Mouse (Mus musculus) lung, embryonic 15.5 days (tissue): Measurements from ENCODE around the gene Ssr4. TPM values are rescaled to one million over a fixed set of nuclear protein-coding genes. Genes with fewer than 3 reads are reported as not detected.

Source experiments
- ATAC-seq: fragments of 200-750 bp; cut with Nextera tagmentation; 2 replicates; pipeline ENCODE4 v1.8.0; 2017; ENCODE audit warnings: moderate number of reproducible peaks, borderline replicate concordance; ENCODE audit not compliant: low FRiP score, low TSS enrichment; ENCODE audit errors: extremely low read depth
- H3K27ac ChIP-seq: fragments of 300-500 bp; sonication (generic); 2 replicates; pipeline ENCODE4 v1.5.1; 2015; ENCODE audit warnings: moderate library complexity, mild to moderate bottlenecking, inconsistent platforms
- H3K27me3 ChIP-seq: fragments of 300-500 bp; sonication (generic); 2 replicates; pipeline ENCODE4 v1.6.1; 2015; ENCODE audit warnings: inconsistent platforms
- H3K36me3 ChIP-seq: fragments of 300-500 bp; sonication (generic); 2 replicates; pipeline ENCODE4 v1.6.1; 2015; ENCODE audit warnings: inconsistent platforms
- H3K4me1 ChIP-seq: fragments of 300-500 bp; sonication (generic); 2 replicates; pipeline ENCODE4 v1.6.1; 2015; ENCODE audit warnings: inconsistent platforms
- H3K4me2 ChIP-seq: fragments of 300-500 bp; sonication (generic); 2 replicates; pipeline ENCODE4 v1.6.1; 2015; ENCODE audit warnings: inconsistent platforms, mild to moderate bottlenecking, moderate library complexity
- H3K4me3 ChIP-seq: fragments of 300-500 bp; sonication (generic); 2 replicates; pipeline ENCODE4 v1.5.1; 2015; ENCODE audit warnings: mild to moderate bottlenecking, inconsistent platforms
- H3K9ac ChIP-seq: fragments of 300-500 bp; sonication (generic); 2 replicates; pipeline ENCODE4 v1.6.1; 2015; ENCODE audit warnings: inconsistent platforms
- H3K9me3 ChIP-seq: fragments of 300-500 bp; sonication (generic); 2 replicates; pipeline ENCODE4 v1.6.1; 2016; ENCODE audit warnings: inconsistent platforms
- WGBS: fragments of 180-500 bp; shearing (Covaris S2); methylation state at CpG from one replicate; pipeline ENCODE4 v1.1.7; 2015; 5-methylcytosine and 5-hydroxymethylcytosine counted together
- polyA plus RNA-seq: library from polyadenylated mRNA; unstranded; fragments of >200 nt; fragmentation: Nextera tagmentation; extraction: Ambion mirVana; gene quantifications from 2 replicates; pipeline ENCODE4 v1.2.1, GENCODE M21; 2015

The Ssr4 gene
- polyA plus RNA-seq, 1 experiment from 2014 or later = 178 TPM

DNA sequence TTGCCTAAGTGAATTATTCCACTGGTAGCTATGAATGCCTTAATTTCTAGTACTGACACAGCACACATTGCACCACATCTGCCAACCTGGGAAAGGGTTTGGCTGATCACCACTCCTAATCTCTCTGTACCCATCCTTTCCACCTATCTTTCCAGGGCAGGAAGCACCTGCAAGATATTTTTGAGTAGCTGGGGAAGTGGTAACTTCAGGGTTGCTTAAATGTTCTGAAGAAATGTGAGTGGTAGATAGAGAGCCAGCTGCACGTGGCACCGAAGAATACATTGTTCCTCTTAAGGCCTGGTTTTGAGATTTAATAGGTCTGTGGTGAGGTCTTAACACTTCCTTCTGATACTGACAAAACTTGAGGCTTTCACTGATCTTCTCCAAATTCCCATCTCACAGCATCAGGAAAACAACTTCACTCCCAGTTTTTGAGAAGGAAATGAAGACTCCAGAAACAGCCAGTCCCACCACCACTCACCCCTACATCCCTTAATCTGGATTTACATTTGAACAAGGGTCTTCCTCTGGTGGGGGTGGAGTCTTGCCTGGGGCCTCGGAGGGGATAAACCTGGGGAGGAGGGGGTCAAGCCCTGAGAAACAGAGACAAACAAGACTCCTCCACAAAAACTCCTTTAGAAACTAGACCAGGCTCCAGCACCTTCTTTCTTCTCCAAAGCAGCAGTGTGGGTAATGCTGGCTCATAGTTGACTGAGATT lies 29.9 kb downstream of the Ssr4 start:
- Histone ChIP-seq H3K36me3 (no peaks in the 10 kb centered on the region), H3K4me3 (no peak overlapping the region), H3K9me3 (no peaks in the 10 kb centered on the region), H3K27ac (no peak overlapping the region), H3K4me1 (no peaks in the 10 kb centered on the region), H3K27me3 (0 out of 2 replicates have a peak, but pooled peaks cover 1% of the 10 kb centered on the region), H3K4me2 (no peak overlapping the region), H3K9ac (no peak overlapping the region)
- no peak for ATAC-seq
- WGBS = 54% methylated on average over 3 of the region's 3 CpGs

DNA sequence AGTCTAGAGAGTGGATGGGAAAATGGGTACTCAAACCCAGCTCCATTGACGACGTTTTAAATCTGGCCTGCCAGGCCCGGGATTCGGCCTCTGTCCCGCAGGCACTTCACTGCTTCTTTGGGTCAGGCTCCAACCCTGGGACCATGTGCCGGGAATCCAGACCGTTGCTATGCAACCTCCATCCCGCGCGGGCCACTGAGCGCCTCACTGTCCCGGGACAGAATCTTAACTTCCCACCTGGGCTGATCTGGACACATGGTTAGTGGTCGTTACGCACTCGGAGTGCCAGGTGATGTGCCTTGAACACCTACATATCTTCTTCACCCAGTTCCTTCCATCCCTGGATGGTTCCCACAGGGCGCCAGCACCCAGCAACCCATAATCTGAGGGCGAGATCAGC lies 36.9 kb downstream of the Ssr4 start:
- Histone ChIP-seq H3K9me3 (no peaks in the 10 kb centered on the region), H3K36me3 (no peaks in the 10 kb centered on the region), H3K27ac (no peak overlapping the region), H3K4me3 (peak overlapping the region; percentile 53), H3K4me1 (no peaks in the 10 kb centered on the region), H3K27me3 (peaks cover 17% of the 10 kb centered on the region; the same call in 1 of the 2 replicates), H3K9ac (no peak overlapping the region), H3K4me2 (peak overlapping the region; percentile 82)
- no peak for ATAC-seq
- WGBS = 15% methylated on average over 17 of the region's 17 CpGs

DNA sequence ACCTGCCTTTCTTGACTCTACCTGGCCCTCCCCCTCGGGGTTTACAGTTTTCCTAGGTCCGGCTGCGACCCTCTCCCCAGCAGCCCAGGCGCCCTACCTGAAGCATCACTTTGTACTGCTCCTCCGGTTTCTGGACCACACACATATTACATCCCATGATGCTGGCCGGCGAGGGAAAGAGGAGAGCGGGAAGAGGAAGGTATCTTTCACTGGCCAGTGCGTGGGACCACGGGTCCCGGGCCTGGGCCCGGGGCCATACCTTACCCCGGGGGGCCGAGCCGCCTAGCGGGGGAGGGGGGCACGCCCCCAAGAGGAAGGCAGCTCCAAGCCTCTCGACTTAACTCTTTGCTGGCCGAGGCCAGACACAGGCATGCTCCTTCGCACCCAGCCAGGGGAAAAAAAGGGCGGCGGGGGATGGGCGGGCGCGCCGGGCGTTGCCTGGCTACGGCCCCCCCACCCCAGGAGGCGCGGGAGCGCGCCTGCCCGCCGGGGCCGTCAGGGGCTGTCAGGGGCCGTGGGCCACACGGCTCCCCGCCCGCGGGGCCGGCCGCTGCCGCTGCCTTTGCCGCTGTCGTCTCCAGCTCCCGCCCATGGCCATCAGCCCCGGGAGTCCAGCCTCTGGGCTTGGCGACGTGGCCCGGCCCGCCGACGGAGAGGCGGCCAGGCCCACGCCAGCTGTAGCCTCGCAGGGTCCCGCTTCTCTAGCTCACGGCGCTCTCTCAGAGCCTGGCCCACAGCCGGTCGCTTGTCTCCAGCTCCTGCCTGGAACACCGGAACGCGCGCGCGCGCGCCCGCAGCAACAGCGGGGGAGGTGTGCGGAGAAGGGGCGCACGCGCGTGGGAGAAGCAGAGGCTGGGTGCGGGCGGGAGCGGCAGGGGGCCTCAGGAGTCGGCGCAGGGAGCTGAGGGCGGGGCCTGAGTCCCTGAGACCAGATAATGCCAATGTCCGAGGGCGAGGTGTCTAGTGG lies 37.6 kb downstream of the Ssr4 start, which contains the start of gene Pdzd4:
Gene Pdzd4, minus strand, starts transcription at position 785 of the 967 bp plus-strand sequence.
- WGBS = 10% methylated on average over 47 of the region's 84 CpGs
- Histone ChIP-seq H3K9ac (peak within 1 kb of the TSS; percentile 58), H3K4me3 (peak within 1 kb of the TSS; percentile 53), H3K27me3 (peaks cover 17% of the 10 kb centered on the region; the same call in 1 of the 2 replicates), H3K4me1 (no peaks in the 10 kb centered on the region), H3K4me2 (peak within 1 kb of the TSS; percentile 82), H3K9me3 (no peaks in the 10 kb centered on the region), H3K36me3 (no peaks in the 10 kb centered on the region), H3K27ac (peak within 1 kb of the TSS; percentile 4; the same call in 1 of the 2 replicates)
- ATAC-seq = peak; percentile 77

DNA sequence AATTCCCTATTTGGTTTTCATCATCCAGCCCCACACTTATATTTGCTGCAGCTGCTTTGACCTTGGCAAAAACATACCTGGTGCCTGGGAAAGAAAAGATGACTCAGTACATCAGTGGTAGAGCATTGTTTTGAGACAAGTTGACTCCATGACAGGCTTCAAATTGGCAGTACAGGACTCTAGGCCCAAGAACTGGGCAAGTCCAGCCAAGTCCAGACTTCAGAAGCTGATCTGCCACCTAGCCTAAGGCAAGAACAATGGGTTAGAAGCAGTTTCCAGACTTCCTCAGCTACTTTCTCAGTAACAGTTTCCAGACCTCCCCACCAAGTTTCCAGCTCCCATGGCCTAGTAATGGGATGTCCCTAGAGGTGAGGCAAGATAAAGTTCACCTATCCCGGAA lies 48.9 kb downstream of the Ssr4 start:
- WGBS = 100% methylated on average over 1 of the region's 1 CpGs
- ATAC-seq = no peak
- no peaks in the 10 kb centered on the region for H3K4me1 ChIP-seq
- no peak overlapping the region for H3K27ac ChIP-seq
- H3K27me3 ChIP-seq = no peaks in the 10 kb centered on the region
- no peaks in the 10 kb centered on the region for H3K36me3 ChIP-seq
- H3K4me3 ChIP-seq = no peak overlapping the region
- no peak overlapping the region for H3K4me2 ChIP-seq
- no peak overlapping the region for H3K9ac ChIP-seq
- no peaks in the 10 kb centered on the region for H3K9me3 ChIP-seq

DNA sequence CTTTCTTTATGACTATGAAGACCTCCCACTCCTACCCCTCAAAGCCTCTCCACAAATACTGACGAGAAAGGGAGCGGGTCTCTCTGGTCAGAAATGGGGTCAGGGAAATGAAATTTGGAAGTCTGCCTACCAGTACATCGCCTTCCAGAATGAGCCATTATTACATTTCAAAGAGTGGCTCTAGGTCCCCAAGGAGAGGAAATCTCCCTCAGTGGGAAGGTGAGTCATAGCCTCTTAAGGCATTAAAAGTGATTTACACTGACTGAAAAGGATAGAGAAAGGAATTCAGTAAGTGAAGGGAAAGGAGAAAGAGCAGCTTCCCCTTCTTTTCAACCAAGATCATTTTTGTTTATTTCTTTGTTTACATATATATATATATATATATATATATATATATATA lies 49.9 kb downstream of the Ssr4 start:
- no peak overlapping the region for H3K9ac ChIP-seq
- no peaks in the 10 kb centered on the region for H3K27me3 ChIP-seq
- no peaks in the 10 kb centered on the region for H3K36me3 ChIP-seq
- no peak overlapping the region for H3K4me3 ChIP-seq
- H3K27ac ChIP-seq = no peak overlapping the region
- no peaks in the 10 kb centered on the region for H3K9me3 ChIP-seq
- no peak overlapping the region for H3K4me2 ChIP-seq
- no peak for ATAC-seq
- 82% methylated on average over 3 of the region's 3 CpGs for WGBS
- H3K4me1 ChIP-seq = no peaks in the 10 kb centered on the region

Other genes with a start within 250 kb of the Ssr4 start
- gene Dusp9, start 147.6 kb upstream of the Ssr4 start, polyA plus RNA-seq = 11.1 and 13.0 TPM in 2 replicates
- gene Pnck, start 126.9 kb upstream of the Ssr4 start, polyA plus RNA-seq = 15.7 and 16.1 TPM in 2 replicates
- gene Slc6a8, start 113.9 kb upstream of the Ssr4 start, polyA plus RNA-seq = 6.2 and 6.6 TPM in 2 replicates
- 287 and 292 TPM in 2 replicates for gene Bcap31, start 70.9 kb upstream of the Ssr4 start, polyA plus RNA-seq
- gene Abcd1, start 70.4 kb upstream of the Ssr4 start, polyA plus RNA-seq = 23.3 and 25.1 TPM in 2 replicates
- 0.30 and 0.67 TPM in 2 replicates for gene Plxnb3, start 29.9 kb upstream of the Ssr4 start, polyA plus RNA-seq
- gene Srpk3, start 12.6 kb upstream of the Ssr4 start, polyA plus RNA-seq = 3.7 and 5.4 TPM in 2 replicates
- 225 and 230 TPM in 2 replicates for gene Idh3g, start 131 bp upstream of the Ssr4 start, polyA plus RNA-seq
- gene Pdzd4, start 37.9 kb downstream of the Ssr4 start, polyA plus RNA-seq = 0.47 and 0.67 TPM in 2 replicates
- gene Avpr2, start 105.1 kb downstream of the Ssr4 start, polyA plus RNA-seq = 0.13 and 0.14 TPM in 2 replicates
- 2.7 and 2.9 TPM in 2 replicates for gene L1cam, start 109.1 kb downstream of the Ssr4 start, polyA plus RNA-seq
- gene Arhgap4, start 134.8 kb downstream of the Ssr4 start, polyA plus RNA-seq = 2.0 and 4.3 TPM in 2 replicates
- gene Naa10, start 134.9 kb downstream of the Ssr4 start, polyA plus RNA-seq = 138 and 143 TPM in 2 replicates
- 34.1 and 35.1 TPM in 2 replicates for gene Renbp, start 143.8 kb downstream of the Ssr4 start, polyA plus RNA-seq
- 52.9 and 56.8 TPM in 2 replicates for gene Hcfc1, start 179.3 kb downstream of the Ssr4 start, polyA plus RNA-seq
- 61.6 and 67.9 TPM in 2 replicates for gene Irak1, start 236.9 kb downstream of the Ssr4 start, polyA plus RNA-seq